Mouse (Mus musculus) neural tube, embryonic 13.5 days (tissue): ENCODE measurements around the gene Spg11. TPM values are rescaled to one million over a fixed set of nuclear protein-coding genes. Genes with fewer than 3 reads are reported as not detected.

Source experiments
- ATAC-seq: fragments of 200-750 bp; cut with Nextera tagmentation; 2 replicates; pipeline ENCODE4 v1.8.0; 2017; ENCODE audit warnings: low read depth, mild to moderate bottlenecking, moderate TSS enrichment, moderate library complexity
- H3K27ac ChIP-seq: fragments of 300-500 bp; sonication (generic); replicated peaks from 2 replicates; pipeline ENCODE4 v1.5.1; 2015; ENCODE audit warnings: moderate library complexity, mild to moderate bottlenecking, inconsistent platforms
- H3K27me3 ChIP-seq: fragments of 300-500 bp; sonication (generic); 2 replicates; pipeline ENCODE4 v1.6.1; 2015; ENCODE audit warnings: mild to moderate bottlenecking, inconsistent platforms
- H3K36me3 ChIP-seq: fragments of 300-500 bp; sonication (generic); 2 replicates; pipeline ENCODE4 v1.6.1; 2015; ENCODE audit warnings: mild to moderate bottlenecking, inconsistent platforms
- H3K4me1 ChIP-seq: fragments of 300-500 bp; sonication (generic); replicated peaks from 2 replicates; pipeline ENCODE4 v1.6.1; 2015; ENCODE audit warnings: inconsistent platforms
- H3K4me2 ChIP-seq: fragments of 300-500 bp; sonication (generic); 2 replicates; pipeline ENCODE4 v1.6.1; 2015; ENCODE audit warnings: inconsistent platforms, mild to moderate bottlenecking, moderate library complexity
- H3K4me3 ChIP-seq: fragments of 300-500 bp; sonication (generic); 2 replicates; pipeline ENCODE4 v1.5.1; 2015; ENCODE audit warnings: mild to moderate bottlenecking, inconsistent platforms
- H3K9ac ChIP-seq: fragments of 300-500 bp; sonication (generic); 2 replicates; pipeline ENCODE4 v1.6.1; 2015; ENCODE audit warnings: moderate library complexity, mild to moderate bottlenecking, inconsistent platforms
- H3K9me3 ChIP-seq: fragments of 300-500 bp; sonication (generic); 2 replicates; pipeline ENCODE4 v1.6.1; 2016; ENCODE audit warnings: inconsistent platforms
- WGBS: fragments of 180-500 bp; shearing (Covaris S2); methylation state at CpG from one replicate; pipeline ENCODE4 v1.1.7; 2015; 5-methylcytosine and 5-hydroxymethylcytosine counted together
- polyA plus RNA-seq: library from polyadenylated mRNA; unstranded; fragments of >200 nt; fragmentation: Nextera tagmentation; extraction: Ambion mirVana; gene quantifications from 2 replicates; pipeline ENCODE4 v1.2.1, GENCODE M21; 2015

The Spg11 gene
- 6.4 and 6.8 TPM in 2 replicates for polyA plus RNA-seq

- H3K4me3 ChIP-seq, result peak within 1 kb of the TSS; percentile 74
- peaks cover 19% of the 10 kb centered on the region for H3K4me1 ChIP-seq
- ATAC-seq, result peak; percentile 99
- peak within 1 kb of the TSS; percentile 97 for H3K27ac ChIP-seq
- H3K9me3 ChIP-seq, result no peaks in the 10 kb centered on the region
- H3K36me3 ChIP-seq, result peaks cover 10% of the 10 kb centered on the region
- peak within 1 kb of the TSS; percentile 96 for H3K9ac ChIP-seq
- peak within 1 kb of the TSS; percentile 63 for H3K4me2 ChIP-seq
- no peaks in the 10 kb centered on the region for H3K27me3 ChIP-seq
- under 1% methylated on average over 47 of the region's 47 CpGs for WGBS
These were observed at the start of gene Spg11 for GRCm38 (mm10) chr2:122117961-122118958. Gene Spg11 (minus strand): TSS chr2:122118386.

GRCm38 (mm10) chr2:122164293-122164692 lies 46.1 kb upstream of the Spg11 start:
- no peak for ATAC-seq
- Histone ChIP-seq H3K4me2 (no peak overlapping the region), H3K27ac (no peak overlapping the region), H3K9me3 (no peaks in the 10 kb centered on the region), H3K4me3 (no peak overlapping the region), H3K36me3 (no peaks in the 10 kb centered on the region), H3K27me3 (no peaks in the 10 kb centered on the region), H3K9ac (no peak overlapping the region), H3K4me1 (no peaks in the 10 kb centered on the region)
- WGBS, result 85% methylated on average over 11 of the region's 11 CpGs

GRCm38 (mm10) chr2:122163430-122164195 lies 45.4 kb upstream of the Spg11 start:
- no peak overlapping the region for H3K9ac ChIP-seq
- WGBS, result 85% methylated on average over 13 of the region's 13 CpGs
- H3K27me3 ChIP-seq, result no peaks in the 10 kb centered on the region
- H3K4me2 ChIP-seq, result no peak overlapping the region
- no peak overlapping the region for H3K27ac ChIP-seq
- H3K36me3 ChIP-seq, result no peaks in the 10 kb centered on the region
- no peak for ATAC-seq
- H3K9me3 ChIP-seq, result no peaks in the 10 kb centered on the region
- no peak overlapping the region for H3K4me3 ChIP-seq
- no peaks in the 10 kb centered on the region for H3K4me1 ChIP-seq

GRCm38 (mm10) chr2:122162529-122162928 lies 44.3 kb upstream of the Spg11 start:
- no peaks in the 10 kb centered on the region for H3K27me3 ChIP-seq
- no peak overlapping the region for H3K4me2 ChIP-seq
- no peak for ATAC-seq
- H3K27ac ChIP-seq, result no peak overlapping the region
- H3K9ac ChIP-seq, result no peak overlapping the region
- no peaks in the 10 kb centered on the region for H3K36me3 ChIP-seq
- no peak overlapping the region for H3K4me3 ChIP-seq
- H3K9me3 ChIP-seq, result no peaks in the 10 kb centered on the region
- no peaks in the 10 kb centered on the region for H3K4me1 ChIP-seq
- WGBS, result 88% methylated on average over 2 of the region's 2 CpGs

- no peaks in the 10 kb centered on the region for H3K9me3 ChIP-seq
- no peak overlapping the region for H3K9ac ChIP-seq
- no peaks in the 10 kb centered on the region for H3K36me3 ChIP-seq
- no peak overlapping the region for H3K4me2 ChIP-seq
- no peak overlapping the region for H3K27ac ChIP-seq
- no peak overlapping the region for H3K4me3 ChIP-seq
- H3K4me1 ChIP-seq, result no peaks in the 10 kb centered on the region
- H3K27me3 ChIP-seq, result no peaks in the 10 kb centered on the region
- no peak for ATAC-seq
- WGBS, result 37% methylated on average over 4 of the region's 4 CpGs
These were observed 43.4 kb upstream of the Spg11 start for GRCm38 (mm10) chr2:122161542-122161941.

GRCm38 (mm10) chr2:122160680-122161079 lies 42.5 kb upstream of the Spg11 start, which contains the start of gene Trim69:
Gene Trim69 (plus strand): TSS chr2:122160700.
- Histone ChIP-seq H3K27me3 (no peaks in the 10 kb centered on the region), H3K36me3 (no peaks in the 10 kb centered on the region), H3K9ac (no peak within 1 kb of the TSS), H3K27ac (no peak within 1 kb of the TSS), H3K4me2 (no peak within 1 kb of the TSS), H3K4me3 (no peak within 1 kb of the TSS), H3K9me3 (no peaks in the 10 kb centered on the region), H3K4me1 (no peaks in the 10 kb centered on the region)
- ATAC-seq, result no peak
- 43% methylated on average over 2 of the region's 2 CpGs for whole genome bisulfite sequencing

- H3K4me2 ChIP-seq, result no peak overlapping the region
- H3K36me3 ChIP-seq, result no peaks in the 10 kb centered on the region
- 89% methylated on average over 6 of the region's 6 CpGs for WGBS
- no peak overlapping the region for H3K27ac ChIP-seq
- H3K9me3 ChIP-seq, result no peaks in the 10 kb centered on the region
- no peak for ATAC-seq
- H3K4me3 ChIP-seq, result no peak overlapping the region
- H3K9ac ChIP-seq, result no peak overlapping the region
- H3K27me3 ChIP-seq, result no peaks in the 10 kb centered on the region
- H3K4me1 ChIP-seq, result no peaks in the 10 kb centered on the region
These were observed 41.5 kb upstream of the Spg11 start for GRCm38 (mm10) chr2:122159667-122160066.

GRCm38 (mm10) chr2:122158362-122158802 lies 40.2 kb upstream of the Spg11 start:
- Histone ChIP-seq H3K4me2 (no peak overlapping the region), H3K4me3 (no peak overlapping the region), H3K9ac (no peak overlapping the region), H3K9me3 (no peaks in the 10 kb centered on the region), H3K4me1 (no peaks in the 10 kb centered on the region), H3K27ac (no peak overlapping the region), H3K36me3 (no peaks in the 10 kb centered on the region), H3K27me3 (no peaks in the 10 kb centered on the region)
- ATAC-seq, result no peak
- WGBS, result 66% methylated on average over 6 of the region's 6 CpGs

GRCm38 (mm10) chr2:122157561-122157960 lies 39.4 kb upstream of the Spg11 start:
- ATAC-seq, result no peak
- Histone ChIP-seq H3K4me3 (no peak overlapping the region), H3K27me3 (no peaks in the 10 kb centered on the region), H3K4me1 (no peaks in the 10 kb centered on the region), H3K9ac (no peak overlapping the region), H3K9me3 (no peaks in the 10 kb centered on the region), H3K27ac (no peak overlapping the region), H3K36me3 (no peaks in the 10 kb centered on the region), H3K4me2 (no peak overlapping the region)

- 91% methylated on average over 4 of the region's 4 CpGs for WGBS
- Histone ChIP-seq H3K4me3 (no peak overlapping the region), H3K9ac (no peak overlapping the region), H3K27me3 (no peaks in the 10 kb centered on the region), H3K4me1 (no peaks in the 10 kb centered on the region), H3K27ac (no peak overlapping the region), H3K9me3 (no peaks in the 10 kb centered on the region), H3K4me2 (no peak overlapping the region), H3K36me3 (no peaks in the 10 kb centered on the region)
- ATAC-seq, result no peak
These were observed 38.0 kb upstream of the Spg11 start for GRCm38 (mm10) chr2:122156051-122156700.

GRCm38 (mm10) chr2:122155292-122155691 lies 37.1 kb upstream of the Spg11 start:
- Histone ChIP-seq H3K4me2 (no peak overlapping the region), H3K27ac (no peak overlapping the region), H3K36me3 (no peaks in the 10 kb centered on the region), H3K9me3 (no peaks in the 10 kb centered on the region), H3K27me3 (no peaks in the 10 kb centered on the region), H3K4me1 (no peaks in the 10 kb centered on the region), H3K9ac (no peak overlapping the region), H3K4me3 (no peak overlapping the region)
- ATAC-seq, result no peak
- 74% methylated on average over 2 of the region's 2 CpGs for WGBS

- Histone ChIP-seq H3K27ac (no peak overlapping the region), H3K4me3 (no peak overlapping the region), H3K9me3 (no peaks in the 10 kb centered on the region), H3K9ac (no peak overlapping the region), H3K36me3 (no peaks in the 10 kb centered on the region), H3K4me2 (no peak overlapping the region), H3K27me3 (no peaks in the 10 kb centered on the region), H3K4me1 (no peaks in the 10 kb centered on the region)
- WGBS, result 89% methylated on average over 2 of the region's 2 CpGs
- no peak for ATAC-seq
These were observed 36.3 kb upstream of the Spg11 start for GRCm38 (mm10) chr2:122154479-122154878.
